Mouse (Mus musculus): ENCODE data around the gene Zbtb41. TPM values are rescaled to one million over a fixed set of nuclear protein-coding genes. Genes with fewer than 3 reads are reported as not detected.

Zbtb41 gene
- polyA plus RNA-seq, 1 experiment from 2014 or later: 5.3 TPM

DNA sequence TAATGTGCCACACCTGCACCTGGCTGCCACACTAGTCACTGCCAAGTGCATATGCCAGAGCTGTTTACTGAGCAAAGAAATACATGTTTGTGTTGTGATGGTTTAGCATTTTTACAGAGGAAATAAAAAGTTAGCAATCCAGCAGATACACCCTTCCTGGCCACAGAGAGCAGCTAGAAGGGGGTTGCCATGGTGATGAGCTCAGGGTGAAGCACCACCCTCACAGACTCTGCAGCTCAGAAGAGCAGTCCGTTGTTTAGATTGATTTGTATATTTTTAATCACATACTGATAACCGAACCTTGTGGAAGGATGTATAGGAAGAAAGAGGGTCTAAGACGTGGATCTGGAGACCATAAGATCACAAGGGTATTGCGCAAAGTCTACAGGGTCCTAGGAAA is 59.1 kb downstream of the Zbtb41 start:
- no peaks in the 10 kb centered on the region for H3K27me3 ChIP-seq (replicated peaks)
- no peak overlapping the region for H3K9ac ChIP-seq
- H3K4me2 ChIP-seq: no peak overlapping the region
- H3K9me3 ChIP-seq (replicated peaks): no peaks in the 10 kb centered on the region
- no peak overlapping the region for H3K4me3 ChIP-seq
- no peak overlapping the region for H3K27ac ChIP-seq
- ATAC-seq: no peak
- no peaks in the 10 kb centered on the region for H3K4me1 ChIP-seq
- peaks cover 95% of the 10 kb centered on the region for H3K36me3 ChIP-seq
- WGBS (ENCODE audit: insufficient replicate concordance): 84% methylated on average over 4 of the region's 4 CpGs

DNA sequence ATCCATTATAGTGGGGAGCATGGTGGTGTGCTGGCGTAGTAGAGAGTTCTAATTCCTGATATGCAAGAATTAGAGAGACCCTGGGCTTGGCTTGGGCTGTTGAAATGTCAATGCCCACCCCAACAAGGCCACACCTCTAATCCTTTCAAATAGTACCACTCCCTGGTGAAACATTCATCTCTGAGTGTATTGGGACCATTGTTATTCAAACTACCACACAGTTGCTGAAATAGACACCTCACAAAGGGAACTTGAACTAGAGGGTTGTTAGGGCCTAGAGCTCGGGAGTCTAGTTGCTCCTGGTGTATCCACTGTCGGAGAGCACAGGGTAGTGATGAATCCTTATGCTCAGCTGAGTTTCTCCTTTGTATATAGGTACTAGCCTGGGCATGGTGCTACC is 72.5 kb downstream of the Zbtb41 start:
- Histone ChIP-seq H3K9ac (no peak overlapping the region), H3K36me3 (peaks cover 63% of the 10 kb centered on the region), H3K4me1 (no peaks in the 10 kb centered on the region), H3K4me3 (no peak overlapping the region), H3K27me3 (replicated peaks) (no peaks in the 10 kb centered on the region), H3K4me2 (no peak overlapping the region), H3K9me3 (replicated peaks) (no peaks in the 10 kb centered on the region), H3K27ac (no peak overlapping the region)
- no peak for ATAC-seq
- WGBS (ENCODE audit: insufficient replicate concordance): 88% methylated on average over 3 of the region's 3 CpGs

DNA sequence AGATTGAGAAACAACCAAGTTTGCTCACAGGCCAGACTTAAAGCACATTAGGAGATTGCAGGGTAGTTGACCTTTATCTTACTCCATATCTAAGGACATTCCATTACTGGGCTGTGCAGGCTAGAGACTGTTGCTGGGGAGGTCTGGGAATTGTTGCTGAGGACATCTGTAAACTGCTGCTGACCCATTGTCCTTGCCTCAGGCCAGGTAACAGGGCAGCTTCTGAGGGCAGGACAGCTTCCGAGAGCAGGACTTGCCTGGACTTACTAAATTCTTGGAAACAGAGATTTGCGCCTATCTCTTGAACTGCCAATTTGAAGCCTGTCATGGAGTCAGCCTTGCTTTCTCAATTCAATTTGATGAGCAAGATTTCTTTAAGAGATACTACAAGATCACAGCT is 73.3 kb downstream of the Zbtb41 start:
- Histone ChIP-seq H3K9me3 (replicated peaks) (no peaks in the 10 kb centered on the region), H3K27me3 (replicated peaks) (no peaks in the 10 kb centered on the region), H3K4me2 (no peak overlapping the region), H3K4me3 (no peak overlapping the region), H3K9ac (no peak overlapping the region), H3K4me1 (no peaks in the 10 kb centered on the region), H3K27ac (no peak overlapping the region), H3K36me3 (peaks cover 55% of the 10 kb centered on the region)
- ATAC-seq: no peak
- 84% methylated on average over 2 of the region's 2 CpGs for WGBS (ENCODE audit: insufficient replicate concordance)

DNA sequence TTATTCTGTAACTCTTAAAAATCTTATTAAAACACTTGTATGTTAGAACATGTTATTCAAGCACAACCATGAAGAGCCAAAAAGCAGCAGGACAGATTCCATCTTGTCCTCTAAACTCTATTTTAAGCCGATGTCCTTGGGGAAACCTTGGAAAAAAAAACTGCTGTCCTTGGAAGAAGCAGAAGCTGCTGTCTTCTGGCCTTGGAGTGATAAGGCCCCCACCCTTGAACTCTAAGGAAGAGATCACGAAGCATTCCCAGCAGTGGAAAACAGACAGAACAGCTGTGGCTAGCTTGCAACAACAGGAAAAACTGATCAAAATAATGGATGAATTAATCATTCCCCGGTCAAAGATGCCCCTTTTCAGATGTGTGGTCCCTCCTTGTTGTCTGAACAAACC is 74.1 kb downstream of the Zbtb41 start:
- WGBS (ENCODE audit: insufficient replicate concordance): 76% methylated on average over 3 of the region's 3 CpGs

DNA sequence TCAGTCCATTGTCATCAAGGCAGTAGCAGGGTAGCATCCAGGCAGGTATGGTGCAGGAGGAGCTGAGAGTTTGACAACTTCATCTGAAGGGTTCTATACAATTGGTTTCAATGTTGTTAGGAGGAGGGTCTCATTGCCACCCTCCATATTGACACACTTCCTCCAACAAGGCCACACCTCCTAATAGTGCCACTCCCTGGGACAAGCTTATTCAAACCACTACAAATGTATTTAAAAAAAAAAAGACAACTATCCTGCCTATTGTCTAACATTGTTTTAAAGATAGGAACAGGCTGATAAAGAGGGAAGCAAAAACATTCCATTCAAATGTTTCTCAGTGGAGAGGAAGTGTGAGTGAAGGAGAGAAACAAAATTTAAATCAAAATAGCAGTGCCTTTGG is 77.7 kb downstream of the Zbtb41 start:
- peaks cover 16% of the 10 kb centered on the region for H3K36me3 ChIP-seq
- no peaks in the 10 kb centered on the region for H3K4me1 ChIP-seq
- H3K4me3 ChIP-seq: no peak overlapping the region
- no peak overlapping the region for H3K4me2 ChIP-seq
- H3K9ac ChIP-seq: no peak overlapping the region
- H3K27ac ChIP-seq: no peak overlapping the region
- no peaks in the 10 kb centered on the region for H3K9me3 ChIP-seq (replicated peaks)
- no peaks in the 10 kb centered on the region for H3K27me3 ChIP-seq (replicated peaks)
- no peak for ATAC-seq

More for the DNA sequence above, 74.1 kb downstream of the Zbtb41 start:
- ATAC-seq: no peak
- no peaks in the 10 kb centered on the region for H3K9me3 ChIP-seq (replicated peaks)
- H3K9ac ChIP-seq: no peak overlapping the region
- no peak overlapping the region for H3K4me2 ChIP-seq
- no peak overlapping the region for H3K27ac ChIP-seq
- no peaks in the 10 kb centered on the region for H3K4me1 ChIP-seq
- H3K4me3 ChIP-seq: no peak overlapping the region
- H3K27me3 ChIP-seq (replicated peaks): no peaks in the 10 kb centered on the region
- peaks cover 47% of the 10 kb centered on the region for H3K36me3 ChIP-seq

DNA sequence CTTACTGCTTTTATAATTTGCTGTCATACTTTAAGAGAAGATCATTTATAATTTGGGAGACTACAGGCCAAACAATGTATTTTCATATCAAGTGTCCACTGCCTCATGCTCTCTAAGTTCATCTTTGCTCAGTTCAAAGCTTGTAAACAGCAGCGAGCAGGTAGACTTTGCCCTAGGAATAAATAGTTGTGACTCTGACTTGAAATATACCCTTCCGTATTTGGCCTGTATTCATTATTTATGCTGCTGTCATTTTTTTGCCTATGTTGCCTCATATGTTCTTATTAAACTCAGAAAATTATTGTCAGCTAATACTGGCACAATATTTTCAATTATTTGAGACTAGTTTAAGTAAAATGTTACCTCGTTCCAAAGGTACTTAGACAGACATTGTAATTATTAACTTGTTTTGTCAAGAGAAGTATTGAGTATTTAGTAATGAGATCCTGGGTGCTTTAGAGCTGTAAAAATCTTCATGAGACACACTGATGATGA is 79.2 kb downstream of the Zbtb41 start, which contains the start of gene F13b:
F13b (plus strand) TSS at position 445 of the 495 bp plus-strand sequence.
- Histone ChIP-seq H3K4me3 (no peak within 1 kb of the TSS), H3K4me2 (no peak within 1 kb of the TSS)
- ATAC-seq: 0 out of 2 replicates have a peak, but pooled peaks have one; percentile 30

More for the DNA sequence above, 79.2 kb downstream of the Zbtb41 start, which contains the start of gene F13b:
- Histone ChIP-seq H3K36me3 (0 out of 2 replicates have a peak, but pooled peaks cover under 1% of the 10 kb centered on the region), H3K9ac (no peak within 1 kb of the TSS), H3K9me3 (replicated peaks) (no peaks in the 10 kb centered on the region), H3K27ac (no peak within 1 kb of the TSS), H3K27me3 (replicated peaks) (no peaks in the 10 kb centered on the region), H3K4me1 (no peaks in the 10 kb centered on the region)
- 67% methylated on average over 3 of the region's 3 CpGs for WGBS (ENCODE audit: insufficient replicate concordance)

Other genes starting within 250 kb of the Zbtb41 start
- gene Crb1, start 45.2 kb upstream of the Zbtb41 start, polyA plus RNA-seq (2016; fragmentation: Nextera tagmentation; extraction: Ambion mirVana): 0.05 TPM in 1 of 2 replicates, not detected in the other
- gene Aspm, start 32.5 kb downstream of the Zbtb41 start, polyA plus RNA-seq (2016; fragmentation: Nextera tagmentation; extraction: Ambion mirVana): 14.8 and 15.2 TPM in 2 replicates
- gene F13b, start 79.4 kb downstream of the Zbtb41 start, polyA plus RNA-seq (2016; fragmentation: Nextera tagmentation; extraction: Ambion mirVana): 3.6 and 3.8 TPM in 2 replicates
- 0.72 and 0.80 TPM in 2 replicates for gene Cfhr1, start 138.0 kb downstream of the Zbtb41 start, polyA plus RNA-seq (2016; fragmentation: Nextera tagmentation; extraction: Ambion mirVana)

Data from liver, embryonic 12.5 days (tissue).